In genomic region chr5:110386371-110387330, GRCm38 (mm10) we compare ENCODE assay signal across 8 mouse cellular contexts. TPM values are rescaled to one million over a fixed set of nuclear protein-coding genes. Genes with fewer than 3 reads are reported as not detected.
DNase-seq lines count a peak whose midpoint lies in the region; ATAC-seq lines count a peak whose summit lies in the region.

No protein-coding gene starts in this region.

- 1% methylated on average over 81 of the region's 90 CpGs for WGBS in hindbrain, embryonic 11.5 days

- peak overlapping the region; percentile 66 for H3K9ac ChIP-seq in hindbrain, embryonic 11.5 days (ENCODE audit: low read depth, low read length)

- H3K36me3 ChIP-seq in hindbrain, embryonic 11.5 days (ENCODE audit: control insufficient read depth, insufficient read depth, low read length), result no peaks in the 10 kb centered on the region

- H3K9me3 ChIP-seq in hindbrain, embryonic 11.5 days (ENCODE audit: control insufficient read depth, low read length), result no peaks in the 10 kb centered on the region

- H3K27ac ChIP-seq in hindbrain, embryonic 11.5 days (ENCODE audit: low read depth, low read length), result peak overlapping the region; percentile 51

- peak overlapping the region; percentile 50 for H3K4me2 ChIP-seq in hindbrain, embryonic 11.5 days (replicated peaks; ENCODE audit: low read depth, low read length)

- H3K4me1 ChIP-seq in hindbrain, embryonic 11.5 days (replicated peaks; ENCODE audit: control insufficient read depth, insufficient read depth, low read length), result peaks cover 4% of the 10 kb centered on the region; the same call in 1 of the 2 replicates

- peaks cover 5% of the 10 kb centered on the region; the same call in 1 of the 2 replicates for H3K27me3 ChIP-seq in hindbrain, embryonic 11.5 days (ENCODE audit: control insufficient read depth, insufficient read depth, low read length)

- peak; percentile 88 for ATAC-seq in hindbrain, embryonic 11.5 days (ENCODE audit: low FRiP score)

- peak overlapping the region; percentile 58 for H3K4me3 ChIP-seq in hindbrain, embryonic 11.5 days (ENCODE audit: low read depth, low read length)

- peak; percentile 73 for DNase-seq in R1 (ENCODE audit: low read depth, low spot score)
- DNase-seq in cerebellum, adult 9-11 months, result peak; percentile 80
- peak; percentile 51 to 75 for DNase-seq in frontal cortex, postnatal 10 days (ENCODE audit: low spot score in 2 of 2)
- peak; percentile 82 for DNase-seq in hindbrain, embryonic 11.5 days (ENCODE audit: low spot score)
- DNase-seq in layer of hippocampus, postnatal 25 days (ENCODE audit: extremely low spot score in 1 of 2, low spot score in 1 of 2), result peak; percentile 61 to 66
- DNase-seq in lung, postnatal 25 days (ENCODE audit: low spot score), result peak; percentile 52
- DNase-seq in retina, postnatal 1 day, result peak; percentile 85
- peak; percentile 58 for DNase-seq in yolk sac, embryonic 10.5 days (ENCODE audit: low spot score)

RNA-seq across cellular contexts. Expression of gene Lrcol1, which starts 42.1 kb away (rescaled TPM):
- not detected in 2 replicates for polyA plus RNA-seq in hindbrain, embryonic 11.5 days (2014; fragmentation: Nextera tagmentation; extraction: Ambion mirVana)
- not detected for total RNA-seq in layer of hippocampus, postnatal 25 days (2021)

RNA-seq across cellular contexts. Expression of gene P2rx2, which starts 43.6 kb away (rescaled TPM):
- 0.67 and 0.91 TPM in 2 replicates for polyA plus RNA-seq in hindbrain, embryonic 11.5 days (2014; fragmentation: Nextera tagmentation; extraction: Ambion mirVana)
- under 1 TPM in 1 of 2 experiments, not detected in 1; 0.75 TPM for total RNA-seq in layer of hippocampus, postnatal 25 days (2021)

Comparison
In these comparisons a context has a peak if more than half of its experiments do, and no peak if none do; other contexts are left out.
1. Peak in every context shown above with its lines: DNase-seq, ATAC-seq, H3K4me3 ChIP-seq and H3K27ac ChIP-seq.